Mouse (Mus musculus): ENCODE results near the gene Nle1.
"Not testable (repeated sequence)": the region's sequence is repeated elsewhere in the genome, so short reads cannot be mapped to it uniquely, and the experiment has no call there.

Gene Nle1

GRCm38 (mm10) chr11:82907651-82908607 is at the start of gene Nle1:
Gene Nle1, minus strand, starts transcription at chr11:82908411.
- DNase-seq: peak; percentile 93

GRCm38 (mm10) chr11:82956925-82957324 is 48.7 kb upstream of the Nle1 start:
- DNase-seq: no peak

DNA sequence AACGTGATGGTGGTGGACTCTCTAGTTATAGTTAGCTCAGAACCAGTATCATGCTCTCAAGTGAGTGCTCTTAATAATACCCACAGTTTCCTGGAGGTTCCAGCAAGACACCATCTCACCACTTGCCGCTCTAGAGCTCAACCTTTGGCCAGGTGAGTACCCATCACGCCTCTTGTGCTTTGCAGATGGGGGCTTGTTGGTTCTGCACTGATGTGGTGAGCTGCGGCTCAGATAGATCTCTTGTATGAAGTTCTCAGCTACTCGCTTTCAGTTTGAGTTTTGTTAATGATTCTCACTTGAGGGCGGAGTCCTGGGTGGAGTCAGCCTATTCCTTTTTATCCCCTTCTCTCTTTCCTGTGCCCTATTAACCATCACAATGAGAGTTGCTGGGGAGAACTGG is 46.4 kb upstream of the Nle1 start:
- no peak for DNase-seq

GRCm38 (mm10) chr11:82952612-82953542 is 44.7 kb upstream of the Nle1 start:
- DNase-seq: peak; percentile 29

DNA sequence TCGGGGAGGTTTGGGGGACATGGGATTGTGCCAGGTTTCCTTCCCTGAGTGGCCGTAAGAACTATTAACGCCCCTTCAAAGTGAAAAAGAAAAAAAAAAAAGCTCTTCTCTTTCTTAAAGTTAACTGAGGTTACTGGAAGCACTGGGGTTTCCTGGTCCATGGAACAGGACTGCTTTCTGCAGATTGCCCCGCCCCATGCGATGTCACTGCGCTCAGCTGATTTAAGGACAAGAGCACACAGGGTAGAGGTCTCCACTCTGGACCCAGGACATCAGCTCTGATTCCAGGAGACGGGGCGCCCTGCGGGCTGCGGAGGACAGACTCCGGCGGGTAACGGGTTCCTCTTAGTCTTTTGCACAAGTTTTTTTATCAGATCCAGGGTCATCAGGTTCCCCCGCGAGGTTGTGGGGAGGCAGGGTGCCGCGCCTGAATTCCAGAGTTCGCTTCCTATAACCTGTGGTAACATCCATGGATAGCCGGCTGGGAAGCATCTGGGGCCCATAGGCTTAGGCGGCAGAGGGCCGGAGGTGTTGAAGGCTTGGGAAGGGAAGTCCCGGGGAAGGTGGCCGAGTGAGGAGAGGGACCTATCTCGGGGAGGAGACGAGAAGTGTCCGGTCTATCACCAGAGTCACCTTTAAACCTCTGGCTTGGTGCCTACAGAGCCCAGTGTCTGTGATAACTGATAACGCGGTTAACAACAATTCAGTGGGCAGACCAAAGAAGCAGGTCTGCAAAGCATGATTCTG is 43.8 kb upstream of the Nle1 start:
- DNase-seq: peak; percentile 70

- peak; percentile 60 for DNase-seq
These were observed 42.7 kb upstream of the Nle1 start, which contains the start of gene Slfn5 for GRCm38 (mm10) chr11:82950736-82951481. Gene Slfn5, plus strand, starts transcription at chr11:82951349.

- DNase-seq: peak; percentile 43
These were observed 40.8 kb upstream of the Nle1 start for GRCm38 (mm10) chr11:82949036-82949435.

GRCm38 (mm10) chr11:82947457-82947856 is 39.2 kb upstream of the Nle1 start:
- no peak for DNase-seq

- no peak for DNase-seq
These were observed 37.4 kb upstream of the Nle1 start for GRCm38 (mm10) chr11:82945636-82946035.

- DNase-seq: no peak
These were observed 35.1 kb upstream of the Nle1 start for GRCm38 (mm10) chr11:82943336-82943735.

- no peak for DNase-seq
These were observed 25.0 kb upstream of the Nle1 start for GRCm38 (mm10) chr11:82933186-82933585.

DNA sequence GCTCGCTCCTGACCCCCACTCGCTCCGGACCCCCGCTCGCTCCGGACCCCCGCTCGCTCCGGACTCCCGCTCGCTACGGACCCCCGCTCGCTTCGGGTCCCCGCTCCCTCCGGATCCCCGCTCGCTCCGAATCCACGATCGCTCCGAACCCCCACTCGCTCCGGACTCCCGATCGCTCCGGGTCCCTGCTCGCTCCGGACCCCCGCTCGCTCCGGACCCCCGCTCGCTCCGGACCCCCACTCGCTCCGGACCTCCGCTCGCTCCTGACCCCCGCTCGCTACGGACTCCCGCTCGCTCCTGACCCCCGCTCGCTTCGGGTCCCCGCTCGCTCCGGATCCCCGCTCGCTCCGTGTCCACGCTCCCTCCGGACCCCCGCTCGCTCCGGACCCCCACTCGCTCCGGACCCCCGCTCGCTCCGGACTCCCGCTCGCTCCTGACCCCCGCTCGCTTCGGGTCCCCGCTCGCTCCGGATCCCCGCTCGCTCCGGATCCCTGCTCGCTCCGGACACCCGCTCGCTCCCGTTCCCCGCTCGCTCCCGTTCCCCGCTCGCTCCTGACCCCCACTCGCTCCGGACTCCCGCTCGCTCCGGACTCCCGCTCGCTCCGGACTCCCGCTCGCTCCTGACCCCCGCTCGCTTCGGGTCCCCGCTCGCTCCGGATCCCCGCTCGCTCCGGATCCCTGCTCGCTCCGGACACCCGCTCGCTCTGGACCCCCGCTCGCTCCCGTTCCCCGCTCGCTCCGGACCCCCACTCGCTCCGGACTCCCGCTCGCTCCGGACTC is 23.6 kb upstream of the Nle1 start:
- not testable (repeated sequence) for DNase-seq

DNA sequence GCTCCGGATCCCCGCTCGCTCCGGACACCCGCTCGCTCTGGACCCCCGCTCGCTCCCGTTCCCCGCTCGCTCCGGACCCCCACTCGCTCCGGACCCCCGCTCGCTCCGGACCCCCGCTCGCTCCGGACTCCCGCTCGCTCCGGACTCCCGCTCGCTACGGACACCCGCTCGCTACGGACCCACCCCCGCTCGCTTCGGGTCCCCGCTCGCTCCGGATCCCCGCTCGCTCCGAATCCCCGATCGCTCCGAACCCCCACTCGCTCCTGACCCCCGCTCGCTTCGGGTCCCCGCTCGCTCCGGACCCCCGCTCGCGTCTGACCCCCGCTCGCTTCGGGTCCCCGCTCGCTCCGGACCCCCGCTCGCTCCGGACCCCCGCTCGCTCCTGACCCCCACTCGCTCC is 22.9 kb upstream of the Nle1 start:
- not testable (repeated sequence) for DNase-seq

DNA sequence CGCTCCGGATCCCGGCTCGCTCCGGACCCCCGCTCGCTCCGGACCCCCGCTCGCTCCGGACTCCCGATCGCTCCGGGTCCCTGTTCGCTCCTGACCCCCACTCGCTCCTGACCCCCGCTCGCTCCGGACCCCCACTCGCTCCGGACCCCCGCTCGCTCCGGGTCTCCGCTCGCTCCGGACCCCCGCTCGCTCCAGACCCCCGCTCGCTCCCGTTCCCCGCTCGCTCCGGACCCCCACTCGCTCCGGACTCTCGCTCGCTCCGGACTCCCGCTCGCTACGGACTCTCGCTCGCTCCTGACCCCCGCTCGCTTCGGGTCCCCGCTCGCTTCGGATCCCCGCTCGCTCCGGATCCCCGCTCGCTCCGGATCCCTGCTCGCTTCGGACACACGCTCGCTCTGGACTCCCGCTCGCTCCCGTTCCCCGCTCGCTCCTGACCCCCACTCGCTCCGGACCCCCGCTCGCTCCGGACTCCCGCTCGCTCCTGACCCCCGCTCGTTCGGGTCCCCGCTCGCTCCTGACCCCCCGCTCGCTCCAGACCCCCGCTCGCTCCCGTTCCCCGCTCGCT is 22.3 kb upstream of the Nle1 start:
- DNase-seq: not testable (repeated sequence)

DNA sequence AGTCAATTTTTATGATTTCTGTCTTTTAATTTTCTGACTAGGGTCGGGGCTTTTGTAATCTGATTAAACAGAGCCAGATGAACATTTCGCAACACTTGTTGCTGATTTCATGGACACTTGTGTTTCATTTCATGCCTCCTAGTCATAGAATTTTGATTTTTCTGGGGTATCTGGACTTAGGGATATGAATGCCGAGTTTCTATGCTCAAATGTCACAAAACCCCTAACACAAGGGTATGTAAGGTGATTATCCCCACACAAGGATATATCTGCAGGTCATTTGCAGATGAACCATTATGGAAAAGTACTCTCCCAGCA is 21.4 kb upstream of the Nle1 start:
- DNase-seq: no peak

DNA sequence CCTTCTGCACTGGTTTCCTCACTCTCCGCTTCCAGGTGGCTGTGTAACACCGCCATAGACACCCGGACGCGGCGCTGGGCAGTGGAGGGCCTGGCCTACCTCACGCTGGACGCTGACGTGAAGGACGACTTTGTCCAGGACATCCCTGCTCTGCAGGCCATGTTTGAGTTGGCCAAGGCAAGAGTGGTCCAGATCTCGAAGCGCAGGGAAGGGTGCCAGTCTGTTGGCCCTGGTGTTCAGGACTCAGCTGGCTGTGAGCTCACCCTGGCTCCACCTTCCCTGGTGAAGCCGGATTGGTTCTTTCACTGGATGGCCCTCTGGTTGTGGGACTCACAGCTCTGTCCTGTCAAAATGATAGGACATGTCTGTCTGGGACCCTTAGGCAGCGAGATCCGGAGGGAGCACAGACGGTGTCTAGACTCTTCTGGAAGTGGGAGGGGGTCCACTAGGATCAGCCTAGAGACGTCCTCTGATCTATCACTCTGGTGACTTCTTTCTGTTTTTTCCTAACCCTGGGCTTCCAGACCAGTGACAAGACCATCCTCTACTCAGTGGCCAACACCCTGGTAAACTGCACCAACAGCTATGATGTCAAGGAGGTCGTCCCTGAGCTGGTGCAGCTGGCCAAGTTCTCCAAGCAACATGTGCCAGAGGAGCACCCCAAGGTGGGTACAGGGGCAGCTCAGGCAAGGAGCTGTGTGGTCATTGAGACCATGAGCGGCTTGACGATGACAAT is 20.9 kb upstream of the Nle1 start:
- no peak for DNase-seq

- not testable (repeated sequence) for DNase-seq
These were observed 15.7 kb upstream of the Nle1 start for GRCm38 (mm10) chr11:82923910-82924309.

- DNase-seq: no peak
These were observed 13.5 kb upstream of the Nle1 start for GRCm38 (mm10) chr11:82921691-82922090.

DNA sequence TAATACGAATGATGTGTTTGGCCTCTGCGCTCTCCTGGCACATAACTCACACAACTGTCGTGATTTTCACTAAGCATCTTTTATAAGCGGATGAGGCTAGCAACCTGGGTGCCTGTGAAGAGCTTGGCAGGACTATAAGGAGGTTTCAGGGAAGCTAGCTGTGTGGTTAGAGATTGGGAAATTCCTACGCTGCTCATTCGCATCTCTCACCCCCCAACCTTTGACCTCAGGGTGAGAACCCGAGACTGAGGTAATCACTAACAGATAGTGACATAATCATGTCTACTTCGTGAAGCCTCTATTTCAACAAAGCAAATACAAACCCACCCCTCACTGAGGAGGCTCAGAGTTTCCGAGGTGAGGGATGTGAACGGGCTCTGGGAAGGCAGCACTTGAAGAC is 12.6 kb upstream of the Nle1 start:
- no peak for DNase-seq

DNA sequence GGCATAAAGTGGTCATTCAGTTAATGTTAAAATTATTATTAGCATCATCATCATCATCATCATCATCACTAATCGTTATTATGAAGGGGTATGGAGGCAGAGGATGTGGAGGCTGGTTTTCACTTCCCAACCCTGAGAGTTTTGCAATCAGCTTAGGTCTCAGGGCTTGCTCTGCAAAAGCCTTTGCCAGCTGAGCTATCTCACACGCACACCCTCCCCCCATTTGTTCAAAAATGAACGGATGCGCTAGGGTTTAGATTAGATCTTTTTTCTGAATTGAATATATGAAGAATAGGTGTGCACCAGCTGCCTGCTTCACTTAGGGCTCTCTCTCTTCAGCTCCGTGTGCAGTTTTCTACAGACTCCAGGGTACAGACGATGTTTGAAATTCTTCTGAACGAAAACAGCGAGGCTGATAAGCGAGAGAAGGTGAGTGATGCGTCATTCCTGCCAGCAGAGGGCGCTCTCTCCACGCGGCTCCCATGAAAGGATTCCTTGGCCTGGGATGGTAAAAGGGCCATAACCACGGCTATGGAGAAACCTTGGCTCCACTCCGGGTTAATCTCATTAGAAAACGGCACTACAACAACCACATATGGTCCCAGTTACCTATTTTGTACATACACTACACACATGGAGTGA is 6.6 kb upstream of the Nle1 start:
- peak; percentile 80 for DNase-seq

Data from kidney, adult 18-20 months (tissue).